Mouse (Mus musculus) liver, embryonic 15.5 days (tissue): ENCODE data around the gene Etl4. TPM values are rescaled to one million over a fixed set of nuclear protein-coding genes. Genes with fewer than 3 reads are reported as not detected.

Experiments
- ATAC-seq: fragments of 200-750 bp; cut with Nextera tagmentation; 2 replicates; pipeline ENCODE4 v1.8.0; 2017; ENCODE audit warnings: moderate number of reproducible peaks, mild to moderate bottlenecking, moderate library complexity; ENCODE audit not compliant: insufficient read depth
- H3K27ac ChIP-seq: fragments of 300-500 bp; sonication (generic); replicated peaks from 2 replicates; pipeline ENCODE4 v1.5.1; 2015; ENCODE audit warnings: mild to moderate bottlenecking, inconsistent platforms
- H3K27me3 ChIP-seq: fragments of 300-500 bp; sonication (generic); 2 replicates; pipeline ENCODE4 v1.6.1; 2015; ENCODE audit warnings: mild to moderate bottlenecking, inconsistent platforms
- H3K36me3 ChIP-seq: fragments of 300-500 bp; sonication (generic); replicated peaks from 2 replicates; pipeline ENCODE4 v1.6.1; 2015; ENCODE audit warnings: moderate library complexity, mild to moderate bottlenecking, inconsistent platforms
- H3K4me1 ChIP-seq: fragments of 300-500 bp; sonication (generic); replicated peaks from 2 replicates; pipeline ENCODE4 v1.6.1; 2015; ENCODE audit warnings: inconsistent platforms
- H3K4me2 ChIP-seq: fragments of 300-500 bp; sonication (generic); 2 replicates; pipeline ENCODE4 v1.6.1; 2015; ENCODE audit warnings: moderate library complexity, mild to moderate bottlenecking, inconsistent platforms
- H3K4me3 ChIP-seq: fragments of 300-500 bp; sonication (generic); replicated peaks from 2 replicates; pipeline ENCODE4 v1.5.1; 2015; ENCODE audit warnings: mild to moderate bottlenecking, inconsistent platforms
- H3K9ac ChIP-seq: fragments of 300-500 bp; sonication (generic); 2 replicates; pipeline ENCODE4 v1.6.1; 2015; ENCODE audit warnings: moderate library complexity, mild to moderate bottlenecking, inconsistent platforms
- H3K9me3 ChIP-seq: fragments of 300-500 bp; sonication (generic); replicated peaks from 2 replicates; pipeline ENCODE4 v1.6.1; 2016; ENCODE audit warnings: inconsistent platforms
- WGBS: fragments of 180-500 bp; shearing (Covaris S2); methylation state at CpG from one replicate; pipeline ENCODE4 v1.1.7; 2015; ENCODE audit warnings: mixed read lengths; ENCODE audit not compliant: insufficient replicate concordance; 5-methylcytosine and 5-hydroxymethylcytosine counted together
- polyA plus RNA-seq: library from polyadenylated mRNA; unstranded; fragments of >200 nt; fragmentation: Nextera tagmentation; extraction: Ambion mirVana; gene quantifications from 2 replicates; pipeline ENCODE4 v1.2.1, GENCODE M21; 2015

The Etl4 gene
- polyA plus RNA-seq, 1 experiment from 2014 or later = 2.5 TPM

DNA sequence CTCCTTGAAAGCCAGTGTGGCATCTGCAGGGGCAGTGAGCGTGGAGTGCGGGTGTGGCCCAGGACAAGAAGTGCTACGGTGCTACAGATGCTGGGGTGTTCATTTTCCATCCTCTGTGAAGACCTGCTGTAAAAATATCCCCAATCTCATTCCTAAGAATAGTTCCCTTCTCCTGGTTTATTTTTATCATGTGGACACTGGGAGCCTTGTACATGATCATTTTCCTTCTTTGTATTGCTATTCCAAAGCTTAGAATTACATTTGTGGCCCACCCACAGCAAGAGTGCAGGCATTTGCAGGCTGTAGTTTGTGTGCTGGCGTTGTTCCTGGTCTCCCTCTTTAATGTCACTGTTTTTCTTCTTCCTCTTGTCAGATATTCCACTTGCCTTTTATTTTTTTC, 809.5 kb downstream of the Etl4 start:
- Histone ChIP-seq H3K27me3 (no peaks in the 10 kb centered on the region), H3K9me3 (no peaks in the 10 kb centered on the region), H3K9ac (no peak overlapping the region), H3K36me3 (no peaks in the 10 kb centered on the region), H3K4me1 (no peaks in the 10 kb centered on the region), H3K4me2 (no peak overlapping the region), H3K4me3 (no peak overlapping the region), H3K27ac (no peak overlapping the region)
- WGBS = 69% methylated on average over 4 of the region's 4 CpGs
- ATAC-seq = no peak

DNA sequence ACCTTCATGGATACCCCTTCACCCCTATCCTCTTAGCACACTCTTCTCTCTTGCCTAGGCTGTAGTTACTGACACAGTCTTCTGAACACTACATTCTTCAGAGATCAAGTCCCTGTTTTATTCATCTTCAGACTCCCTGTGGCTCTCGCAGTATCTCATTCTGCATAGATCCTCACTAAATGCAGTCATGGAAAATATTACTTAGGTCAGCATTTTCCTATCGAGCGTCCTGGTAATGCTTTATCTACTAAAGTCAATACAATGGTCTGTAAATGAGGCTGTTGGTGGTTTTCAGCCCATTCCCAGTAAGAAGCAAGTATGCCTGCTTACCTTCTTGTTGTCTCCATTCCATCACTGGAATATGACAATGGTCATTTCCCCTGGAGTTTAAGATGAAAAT, 811.5 kb downstream of the Etl4 start:
- no peaks in the 10 kb centered on the region for H3K27me3 ChIP-seq
- 53% methylated on average over 3 of the region's 3 CpGs for WGBS
- H3K9me3 ChIP-seq = no peaks in the 10 kb centered on the region
- ATAC-seq = no peak
- no peak overlapping the region for H3K9ac ChIP-seq
- no peak overlapping the region for H3K4me3 ChIP-seq
- no peak overlapping the region for H3K27ac ChIP-seq
- no peaks in the 10 kb centered on the region for H3K36me3 ChIP-seq
- H3K4me2 ChIP-seq = no peak overlapping the region
- no peaks in the 10 kb centered on the region for H3K4me1 ChIP-seq

DNA sequence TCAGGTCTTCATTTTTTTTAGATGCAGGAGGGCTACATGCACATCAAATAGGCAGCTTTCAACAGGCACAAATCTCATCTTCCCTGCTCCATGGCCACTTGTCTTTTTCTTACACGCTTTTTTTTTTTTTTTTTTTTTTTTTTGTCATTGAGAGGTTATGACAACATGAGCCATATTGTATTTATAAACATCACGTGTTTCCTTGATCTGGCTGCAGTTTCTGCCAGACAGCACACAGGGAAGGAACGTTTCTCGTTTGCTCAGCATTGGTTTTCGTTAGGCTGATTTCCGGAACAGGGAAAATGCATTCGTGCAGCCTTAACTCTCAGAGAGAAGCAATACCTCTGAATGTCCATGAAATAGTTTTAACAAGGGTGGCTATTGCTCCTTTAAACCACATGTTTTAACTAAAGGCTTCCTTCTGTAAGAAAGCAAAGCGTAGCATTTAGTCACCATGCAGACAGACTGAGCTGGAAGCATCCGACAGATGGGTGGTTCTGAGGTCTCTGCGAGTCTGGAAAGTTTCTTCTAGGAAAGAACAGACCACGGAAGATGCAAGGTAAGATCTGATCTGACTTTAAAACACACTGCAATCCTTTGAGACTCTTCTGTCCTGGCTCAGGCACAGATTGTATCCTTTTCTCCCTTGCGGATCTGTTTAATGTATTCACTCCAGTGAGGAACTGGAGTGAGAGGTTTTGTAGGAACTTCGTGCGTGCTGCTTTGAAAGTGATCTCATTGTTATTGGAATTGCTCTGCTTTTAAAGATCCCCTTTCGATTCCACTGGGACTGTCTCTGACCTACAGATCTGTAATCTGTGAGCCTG, 812.8 kb downstream of the Etl4 start:
- H3K4me2 ChIP-seq = no peak overlapping the region
- no peak overlapping the region for H3K27ac ChIP-seq
- H3K9me3 ChIP-seq = no peaks in the 10 kb centered on the region
- H3K4me3 ChIP-seq = no peak overlapping the region
- 35% methylated on average over 15 of the region's 15 CpGs for WGBS
- H3K27me3 ChIP-seq = no peaks in the 10 kb centered on the region
- ATAC-seq = no peak
- H3K4me1 ChIP-seq = no peaks in the 10 kb centered on the region
- H3K9ac ChIP-seq = no peak overlapping the region
- no peaks in the 10 kb centered on the region for H3K36me3 ChIP-seq

DNA sequence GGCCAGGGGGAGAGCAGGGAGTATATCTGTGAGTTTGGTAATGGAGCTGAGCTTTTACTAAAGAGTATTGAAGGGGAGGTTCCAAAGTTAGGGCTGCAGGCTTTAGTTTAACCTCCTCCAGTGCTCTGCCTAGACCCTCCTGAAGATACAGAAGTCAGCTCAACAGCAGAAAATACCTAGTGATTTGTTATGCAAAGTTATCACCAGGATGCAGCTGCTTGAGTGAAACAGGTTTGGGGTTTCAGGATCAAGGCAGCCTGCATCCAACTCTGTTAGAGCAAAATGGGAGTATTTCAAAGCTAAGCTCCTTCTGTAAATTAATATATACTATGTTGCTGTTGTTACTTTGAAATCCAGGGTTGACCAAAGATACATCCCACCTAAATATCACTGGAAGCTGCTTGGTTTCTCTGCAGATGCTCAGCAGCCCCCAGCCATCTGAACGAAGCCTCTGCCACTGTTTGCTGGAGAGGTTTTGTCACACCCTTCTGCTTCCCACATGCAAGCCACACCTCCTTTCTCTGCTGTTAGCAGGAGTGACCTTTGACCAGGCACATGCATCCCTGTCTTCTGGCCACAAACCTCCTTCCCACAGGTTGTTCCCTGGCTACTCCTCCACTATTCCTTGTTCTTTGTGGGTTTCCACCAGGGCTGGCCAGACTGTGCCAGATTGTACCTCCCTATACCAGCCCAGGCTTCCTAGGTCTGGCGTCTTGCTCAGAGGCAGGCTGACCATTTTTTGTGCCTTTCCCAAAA, 814.6 kb downstream of the Etl4 start:
- no peak for ATAC-seq
- no peaks in the 10 kb centered on the region for H3K4me1 ChIP-seq
- 38% methylated on average over 2 of the region's 2 CpGs for whole genome bisulfite sequencing
- no peak overlapping the region for H3K27ac ChIP-seq
- no peaks in the 10 kb centered on the region for H3K36me3 ChIP-seq
- no peak overlapping the region for H3K9ac ChIP-seq
- H3K4me3 ChIP-seq = no peak overlapping the region
- no peaks in the 10 kb centered on the region for H3K9me3 ChIP-seq
- no peak overlapping the region for H3K4me2 ChIP-seq
- H3K27me3 ChIP-seq = no peaks in the 10 kb centered on the region

DNA sequence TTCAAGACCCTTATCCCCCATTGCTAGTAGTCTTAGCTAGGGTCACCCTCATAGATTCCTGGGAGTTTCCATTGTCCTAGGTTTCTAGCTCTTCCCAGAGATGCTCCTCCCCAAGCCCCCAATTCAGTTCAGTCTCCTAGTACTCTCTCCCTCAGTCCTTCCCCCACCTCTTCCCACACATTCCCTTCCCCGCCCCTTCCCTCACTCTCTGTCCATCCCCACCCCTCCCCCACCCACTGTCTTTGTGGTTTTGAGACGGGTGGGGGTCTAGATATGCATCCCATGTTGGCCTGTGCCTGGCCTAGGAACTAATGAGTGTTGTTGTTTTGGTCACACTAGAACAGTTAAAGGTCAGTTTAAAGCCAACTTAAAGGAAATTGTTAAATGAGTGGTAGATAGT, 817.4 kb downstream of the Etl4 start:
- Histone ChIP-seq H3K36me3 (no peaks in the 10 kb centered on the region), H3K4me1 (no peaks in the 10 kb centered on the region), H3K27me3 (no peaks in the 10 kb centered on the region), H3K4me2 (no peak overlapping the region), H3K27ac (no peak overlapping the region), H3K9ac (no peak overlapping the region), H3K9me3 (no peaks in the 10 kb centered on the region), H3K4me3 (no peak overlapping the region)
- no peak for ATAC-seq
- WGBS = 44% methylated on average over 2 of the region's 2 CpGs

DNA sequence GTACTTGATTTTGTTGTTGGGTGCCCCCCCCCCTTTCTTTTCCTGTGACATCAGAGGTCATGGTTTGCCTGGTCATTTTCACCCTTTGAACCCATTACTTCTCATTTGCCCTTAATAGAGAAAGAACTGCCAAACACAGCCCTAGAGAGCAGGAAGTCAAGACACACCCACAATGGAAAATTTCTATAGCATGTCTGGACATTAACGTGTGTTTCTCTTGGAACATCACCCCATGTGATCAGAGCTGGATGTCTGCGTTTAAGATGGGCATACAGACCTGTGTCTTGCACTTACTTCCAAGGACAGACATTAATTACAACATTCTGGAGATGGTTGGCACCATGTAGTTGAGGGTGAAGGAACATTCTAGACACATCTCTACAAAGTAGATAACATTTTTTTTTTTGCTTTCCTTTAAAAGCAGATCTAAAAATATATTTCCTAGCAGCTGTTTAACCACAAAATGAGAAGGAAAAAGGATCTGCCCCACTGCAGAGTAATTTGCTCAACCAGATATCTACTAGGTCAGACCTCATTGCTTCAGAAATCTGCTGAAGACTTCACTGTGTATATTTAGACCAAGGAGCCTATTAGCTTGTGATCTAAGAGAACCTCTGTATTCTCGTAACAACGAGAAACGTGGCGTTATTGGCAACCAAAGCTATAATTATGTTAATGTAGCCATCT, 818.3 kb downstream of the Etl4 start:
- Histone ChIP-seq H3K27me3 (no peaks in the 10 kb centered on the region), H3K9me3 (no peaks in the 10 kb centered on the region), H3K4me2 (no peak overlapping the region), H3K9ac (no peak overlapping the region), H3K4me3 (no peak overlapping the region), H3K4me1 (no peaks in the 10 kb centered on the region), H3K27ac (no peak overlapping the region), H3K36me3 (no peaks in the 10 kb centered on the region)
- no peak for ATAC-seq
- 42% methylated on average over 6 of the region's 6 CpGs for WGBS

DNA sequence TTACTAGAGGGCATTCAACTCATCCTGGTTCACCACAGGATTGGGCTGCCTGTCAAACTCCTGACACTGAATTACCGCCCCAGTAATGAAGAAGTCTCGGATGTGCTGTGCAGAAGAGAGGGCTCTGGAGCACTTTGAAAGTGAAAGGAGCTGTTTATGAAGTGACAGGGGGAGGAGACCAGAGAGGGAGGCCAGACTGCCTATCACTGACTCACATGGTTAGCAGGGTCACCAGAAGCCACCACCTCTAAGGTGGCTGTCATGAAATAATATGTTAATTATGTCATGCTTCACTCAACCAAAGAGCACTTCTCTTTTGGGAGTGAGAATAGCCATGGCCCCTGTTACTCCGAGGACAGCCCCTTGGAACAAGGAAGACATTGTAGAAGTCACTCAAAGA, 825.9 kb downstream of the Etl4 start:
- Histone ChIP-seq H3K9ac (no peak overlapping the region), H3K4me3 (no peak overlapping the region), H3K9me3 (no peaks in the 10 kb centered on the region), H3K4me2 (no peak overlapping the region), H3K27ac (no peak overlapping the region), H3K27me3 (no peaks in the 10 kb centered on the region), H3K4me1 (no peaks in the 10 kb centered on the region), H3K36me3 (no peaks in the 10 kb centered on the region)
- WGBS = 54% methylated on average over 3 of the region's 3 CpGs
- no peak for ATAC-seq

DNA sequence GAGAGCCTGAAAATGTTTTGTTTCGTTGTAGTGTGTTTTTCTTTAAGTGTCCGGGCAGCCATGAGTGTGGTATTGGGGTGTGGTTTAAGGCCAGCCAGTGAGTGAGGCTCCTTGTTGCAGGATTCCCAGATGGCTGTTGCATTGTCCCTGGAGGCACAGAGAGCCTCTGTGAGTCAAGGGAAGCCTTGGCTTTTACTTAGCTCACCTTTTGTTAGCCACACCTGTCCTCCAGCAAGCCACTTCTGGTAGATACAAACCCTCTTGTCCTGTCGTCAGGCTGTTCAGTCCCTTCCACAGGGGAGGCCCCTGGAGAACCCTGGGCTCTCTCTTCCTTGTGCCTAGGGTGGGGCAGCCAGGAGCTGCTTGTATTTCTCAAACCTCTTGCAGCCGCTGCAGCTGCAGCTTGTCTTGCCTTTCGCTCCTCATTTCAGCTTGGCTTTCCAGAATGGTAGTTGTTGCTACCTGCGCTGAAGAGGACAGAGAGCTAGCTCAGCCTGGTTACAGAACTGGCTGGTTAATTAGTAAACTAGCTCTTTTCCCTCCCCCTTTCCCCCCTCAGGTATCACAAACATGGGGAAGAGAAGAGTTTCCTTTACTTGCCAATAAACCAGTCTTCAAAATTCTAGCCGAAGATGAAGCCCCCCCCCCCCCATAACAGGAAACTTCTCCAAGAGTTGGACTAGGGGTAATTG, 826.9 kb downstream of the Etl4 start:
- peak overlapping the region; percentile 14 for H3K4me3 ChIP-seq
- no peaks in the 10 kb centered on the region for H3K27me3 ChIP-seq
- no peak for ATAC-seq
- no peak overlapping the region for H3K27ac ChIP-seq
- H3K9ac ChIP-seq = no peak overlapping the region
- no peaks in the 10 kb centered on the region for H3K4me1 ChIP-seq
- no peaks in the 10 kb centered on the region for H3K9me3 ChIP-seq
- WGBS = 58% methylated on average over 7 of the region's 7 CpGs
- peak overlapping the region; percentile 45 for H3K4me2 ChIP-seq
- no peaks in the 10 kb centered on the region for H3K36me3 ChIP-seq

DNA sequence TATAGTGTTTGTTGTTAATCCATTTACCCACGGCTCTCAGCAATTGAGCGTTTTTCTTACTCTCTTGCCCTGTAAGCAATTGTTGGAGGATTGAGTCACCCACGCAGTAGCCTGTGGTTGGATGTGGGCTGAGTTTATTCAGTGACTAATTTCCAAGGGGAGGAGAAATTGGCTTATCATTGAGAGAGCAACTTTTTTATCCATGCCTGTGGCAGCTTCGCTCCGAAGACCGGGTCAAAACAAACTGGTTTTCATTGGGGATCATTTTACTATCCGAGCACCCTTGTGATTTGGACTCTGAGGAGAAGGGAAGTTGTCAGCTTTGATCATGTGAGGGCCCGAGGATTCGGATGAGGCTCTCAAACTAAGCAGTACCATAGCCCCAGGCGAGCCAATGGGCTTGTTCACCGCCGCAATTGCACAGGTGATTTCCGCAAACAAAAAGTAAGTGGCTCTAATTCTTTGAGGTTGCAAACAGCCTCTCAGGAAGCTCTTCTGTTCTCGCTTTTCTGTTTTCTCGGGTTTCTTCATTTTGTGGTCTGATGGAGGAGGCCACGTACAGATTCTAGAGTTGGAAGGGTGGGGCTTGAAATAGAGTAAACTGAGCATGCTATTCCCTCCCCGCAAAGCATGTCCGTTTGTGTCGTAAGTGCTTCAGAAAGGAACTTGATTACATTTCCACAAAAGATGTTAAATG, 827.7 kb downstream of the Etl4 start:
- peak overlapping the region; percentile 14 for H3K4me3 ChIP-seq
- H3K9ac ChIP-seq = no peak overlapping the region
- no peaks in the 10 kb centered on the region for H3K4me1 ChIP-seq
- ATAC-seq = peak; percentile 34; the same call in 1 of the 2 replicates
- 54% methylated on average over 19 of the region's 19 CpGs for WGBS
- H3K27ac ChIP-seq = no peak overlapping the region
- H3K4me2 ChIP-seq = peak overlapping the region; percentile 45
- H3K9me3 ChIP-seq = no peaks in the 10 kb centered on the region
- no peaks in the 10 kb centered on the region for H3K36me3 ChIP-seq
- H3K27me3 ChIP-seq = no peaks in the 10 kb centered on the region

DNA sequence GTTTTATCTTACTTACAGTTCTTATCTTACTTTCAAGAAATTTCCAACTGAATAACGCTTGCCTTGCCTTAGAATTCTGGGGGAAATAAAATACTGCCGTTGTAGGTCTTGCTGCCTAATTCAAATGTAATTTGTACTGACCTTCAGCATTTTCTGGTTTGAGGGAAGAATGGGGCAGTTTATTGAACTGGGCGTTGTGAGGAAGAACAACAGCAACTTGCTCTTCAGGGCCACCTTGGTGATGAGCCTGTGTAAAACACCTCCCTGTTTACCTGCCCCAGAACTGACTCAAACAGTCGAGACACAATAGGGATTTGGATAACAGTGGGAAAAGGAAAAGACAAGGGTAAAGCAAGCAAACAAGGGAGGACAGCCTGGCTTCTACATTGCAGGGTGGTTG, 828.3 kb downstream of the Etl4 start:
- Histone ChIP-seq H3K27ac (no peak overlapping the region), H3K4me3 (no peak overlapping the region), H3K9me3 (no peaks in the 10 kb centered on the region), H3K4me2 (peak overlapping the region; percentile 45; the same call in 1 of the 2 replicates), H3K36me3 (no peaks in the 10 kb centered on the region), H3K27me3 (no peaks in the 10 kb centered on the region), H3K4me1 (no peaks in the 10 kb centered on the region), H3K9ac (no peak overlapping the region)
- no peak for ATAC-seq
- 43% methylated on average over 4 of the region's 4 CpGs for WGBS
